Mouse (Mus musculus) embryonic facial prominence, embryonic 14.5 days (tissue): ENCODE data around the gene Ep400. TPM values are rescaled to one million over a fixed set of nuclear protein-coding genes. Genes with fewer than 3 reads are reported as not detected.

Experiments
- microRNA-seq: library from miRNA; unstranded; fragments of <30 nt; microRNA quantifications from one replicate; pipeline ENCODE4, GENCODE M21; 2016; ENCODE audit warnings: borderline number of aligned reads
- polyA plus RNA-seq: library from polyadenylated mRNA; unstranded; fragments of >200 nt; fragmentation: Nextera tagmentation; extraction: Ambion mirVana; gene quantifications from 2 replicates; pipeline ENCODE4 v1.2.1, GENCODE M21; 2014

Gene Ep400
- polyA plus RNA-seq, 1 experiment from 2014 or later, result 35.6 TPM

Small RNA genes within 50 kb of the gene (microRNA-seq; reads per million reads assigned to microRNA genes)
- gene Mir7026, result 0.50 reads per million

Other genes starting within 250 kb of the Ep400 start
- gene Galnt9, start 226.4 kb downstream of the Ep400 start, polyA plus RNA-seq, result 1.6 and 2.5 TPM in 2 replicates
- 36.6 and 38.9 TPM in 2 replicates for gene Noc4l, start 117.3 kb downstream of the Ep400 start, polyA plus RNA-seq
- gene Ddx51, start 117.3 kb downstream of the Ep400 start, polyA plus RNA-seq, result 24.2 and 28.2 TPM in 2 replicates
- 20.8 and 23.1 TPM in 2 replicates for gene Pus1, start 9.9 kb upstream of the Ep400 start, polyA plus RNA-seq
- 25.9 and 29.9 TPM in 2 replicates for gene Ulk1, start 39.4 kb upstream of the Ep400 start, polyA plus RNA-seq
- 19.6 TPM in 2 replicates for gene Hscb, start 69.1 kb upstream of the Ep400 start, polyA plus RNA-seq
- 14.1 and 14.6 TPM in 2 replicates for gene Chek2, start 69.3 kb upstream of the Ep400 start, polyA plus RNA-seq
- 17.4 and 19.0 TPM in 2 replicates for gene Ttc28, start 109.1 kb upstream of the Ep400 start, polyA plus RNA-seq